Mouse (Mus musculus): ENCODE measurements around the gene Atp6v1d. TPM values are rescaled to one million over a fixed set of nuclear protein-coding genes. Genes with fewer than 3 reads are reported as not detected.

Atp6v1d gene
- total RNA-seq, 2 experiments from 2014 or later, result 64.3 to 67.3 TPM

DNA sequence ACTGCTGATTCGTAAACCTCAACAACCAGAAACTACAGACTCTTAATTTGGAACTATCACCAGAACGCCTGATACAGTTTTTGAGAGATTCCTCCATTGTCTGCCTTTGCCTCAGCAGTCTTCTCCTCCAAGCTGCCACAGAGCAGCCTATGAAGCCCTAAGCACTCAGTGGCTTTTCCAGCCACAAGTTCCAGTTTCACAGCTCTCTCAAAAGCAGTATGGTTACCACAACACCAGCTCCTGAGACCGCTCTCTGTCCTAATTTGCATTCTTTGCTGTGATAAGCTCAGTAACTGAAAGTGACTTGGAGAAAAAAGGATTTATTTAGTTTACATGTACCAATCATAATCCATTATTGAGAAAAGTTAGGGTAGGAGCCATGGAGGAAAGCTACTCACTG, 61.4 kb downstream of the Atp6v1d start:
- no peak for DNase-seq (ENCODE audit: low spot score)

DNA sequence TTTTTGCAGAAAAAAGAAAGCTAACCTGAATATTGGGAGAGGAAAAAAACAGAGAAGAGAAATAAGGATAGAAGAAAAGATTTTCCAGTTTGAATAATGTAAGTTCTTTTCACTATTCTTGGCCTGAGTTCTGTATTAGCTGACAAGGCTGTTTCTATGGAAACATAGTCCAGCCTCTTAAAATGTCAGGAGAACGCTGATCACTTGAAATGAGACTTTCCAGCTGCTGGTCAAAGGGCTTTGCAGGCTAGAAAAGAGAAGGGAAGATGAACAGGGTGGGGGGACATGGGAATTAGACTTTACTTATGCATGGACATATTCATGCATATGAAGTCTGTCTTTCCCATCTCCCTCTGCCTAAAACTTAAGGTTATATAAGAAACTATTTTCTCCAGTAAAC, 67.2 kb downstream of the Atp6v1d start:
- no peak for DNase-seq (ENCODE audit: low spot score)

DNA sequence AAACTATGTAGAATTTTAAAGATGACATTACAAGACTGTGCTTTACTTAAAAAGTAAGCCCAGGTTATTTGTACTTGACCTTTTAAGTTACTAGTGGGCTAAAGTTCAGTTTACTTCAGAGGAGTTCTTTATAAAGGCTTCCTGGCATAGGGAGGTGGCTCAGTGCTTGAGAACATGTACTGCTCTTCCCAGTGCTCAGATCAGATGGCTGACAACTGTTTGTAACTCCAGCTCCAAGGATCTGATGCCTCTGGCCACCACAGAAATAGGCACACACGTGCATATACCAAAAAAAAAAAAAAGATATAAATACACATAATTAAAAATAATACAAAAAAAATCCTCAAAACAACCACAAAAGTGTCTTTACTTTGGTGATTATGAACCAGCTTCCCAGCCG, 70.6 kb downstream of the Atp6v1d start:
- DNase-seq (ENCODE audit: low spot score), result peak; percentile 60

Other genes starting within 250 kb of the Atp6v1d start
- not detected for gene Fam71d, start 170.1 kb downstream of the Atp6v1d start, total RNA-seq (2021)
- 10 to 100 TPM; 12.1 to 19.2 TPM for gene Mpp5, start 112.7 kb downstream of the Atp6v1d start, total RNA-seq (2021)
- 10 to 100 TPM; 37.1 to 42.4 TPM for gene Eif2s1, start 181 bp upstream of the Atp6v1d start, total RNA-seq (2021)
- under 1 TPM in 1 of 2 experiments, not detected in 1; 0.14 TPM for gene Plek2, start 45.3 kb upstream of the Atp6v1d start, total RNA-seq (2021)
- 1 to 10 TPM; 2.5 to 5.5 TPM for gene Tmem229b, start 146.0 kb upstream of the Atp6v1d start, total RNA-seq (2021)
- 1 to 10 TPM in 1 of 2 experiments, under 1 TPM in 1; 0.71 to 1.0 TPM for gene Plekhh1, start 167.5 kb upstream of the Atp6v1d start, total RNA-seq (2021)
- gene Pigh, start 228.0 kb upstream of the Atp6v1d start, total RNA-seq (2021), result 1 to 10 TPM; 1.7 to 2.4 TPM

Measured in gastrocnemius, adult 18-20 months (tissue).